ENCODE assay signal across 8 mouse cellular contexts in genomic region chr3:146812901-146813393, GRCm38 (mm10). TPM values are rescaled to one million over a fixed set of nuclear protein-coding genes. Genes with fewer than 3 reads are reported as not detected.
DNase-seq lines count a peak whose midpoint lies in the region; ATAC-seq and TF ChIP-seq lines count a peak whose summit lies in the region.

TSS of gene Prkacb (minus strand) at chr3:146812990.

- peak; percentile 96 for ATAC-seq in embryonic facial prominence, embryonic 14.5 days (ENCODE audit: low read depth)
- ATAC-seq in limb, embryonic 14.5 days (ENCODE audit: low FRiP score, low read depth) = peak; percentile 98
- ATAC-seq in midbrain, postnatal 0 days (ENCODE audit: low FRiP score) = peak; percentile 97

- 0 out of 2 replicates have a peak, but pooled peaks cover under 1% of the 10 kb centered on the region for H3K27me3 ChIP-seq in embryonic facial prominence, embryonic 14.5 days (replicated peaks; ENCODE audit: control insufficient read depth, insufficient read depth, low read length)
- no peaks in the 10 kb centered on the region for H3K27me3 ChIP-seq in limb, embryonic 14.5 days (ENCODE audit: control insufficient read depth, insufficient read depth, low read length)
- no peaks in the 10 kb centered on the region for H3K27me3 ChIP-seq in midbrain, postnatal 0 days (ENCODE audit: insufficient read depth, low read length)

- peak within 1 kb of the TSS; percentile 95 for H3K27ac ChIP-seq in embryonic facial prominence, embryonic 14.5 days (replicated peaks; ENCODE audit: low read depth, low read length)
- peak within 1 kb of the TSS; percentile 95 for H3K27ac ChIP-seq in limb, embryonic 14.5 days (replicated peaks; ENCODE audit: low read depth, low read length)
- H3K27ac ChIP-seq in midbrain, postnatal 0 days (ENCODE audit: low read depth, low read length) = peak within 1 kb of the TSS; percentile 96

- TF ChIP-seq CTCF in midbrain, postnatal 0 days (IDR thresholded peaks at IDR 0.05) = no peak

- 0% methylated on average over 13 of the region's 60 CpGs for WGBS in embryonic facial prominence, embryonic 14.5 days
- whole genome bisulfite sequencing in limb, embryonic 14.5 days = 0% methylated on average over 20 of the region's 60 CpGs
- under 1% methylated on average over 43 of the region's 60 CpGs for WGBS in midbrain, postnatal 0 days

- TF ChIP-seq POLR2A in limb, embryonic 14.5 days (IDR thresholded peaks at IDR 0.05; ENCODE audit: borderline replicate concordance, extremely low read depth, insufficient read depth, insufficient read length) = peak; percentile 68; the same call in 1 of the 2 replicates

- 0 out of 2 replicates have a peak, but pooled peaks cover 9% of the 10 kb centered on the region for H3K4me1 ChIP-seq in embryonic facial prominence, embryonic 14.5 days (ENCODE audit: control insufficient read depth, insufficient read depth, low read length)
- H3K4me1 ChIP-seq in limb, embryonic 14.5 days (ENCODE audit: control insufficient read depth, insufficient read depth, low read length) = peaks cover 5% of the 10 kb centered on the region
- H3K4me1 ChIP-seq in midbrain, postnatal 0 days (ENCODE audit: insufficient read depth, low read length) = no peaks in the 10 kb centered on the region; the same call in 1 of the 2 replicates

- peaks cover 6% of the 10 kb centered on the region; the same call in 1 of the 2 replicates for H3K36me3 ChIP-seq in embryonic facial prominence, embryonic 14.5 days (ENCODE audit: control insufficient read depth, insufficient read depth, low read length)
- no peaks in the 10 kb centered on the region for H3K36me3 ChIP-seq in limb, embryonic 14.5 days (ENCODE audit: control insufficient read depth, insufficient read depth, low read length)
- H3K36me3 ChIP-seq in midbrain, postnatal 0 days (ENCODE audit: insufficient read depth, low read length) = no peaks in the 10 kb centered on the region

- H3K9me3 ChIP-seq in embryonic facial prominence, embryonic 14.5 days (ENCODE audit: control insufficient read depth, low read length) = no peaks in the 10 kb centered on the region
- no peaks in the 10 kb centered on the region for H3K9me3 ChIP-seq in limb, embryonic 14.5 days (ENCODE audit: control insufficient read depth, low read length)
- H3K9me3 ChIP-seq in midbrain, postnatal 0 days (ENCODE audit: low read length) = no peaks in the 10 kb centered on the region

- H3K4me3 ChIP-seq in embryonic facial prominence, embryonic 14.5 days (ENCODE audit: low read depth, low read length) = peak within 1 kb of the TSS; percentile 99
- H3K4me3 ChIP-seq in limb, embryonic 14.5 days (replicated peaks; ENCODE audit: low read length) = peak within 1 kb of the TSS; percentile 99
- H3K4me3 ChIP-seq in midbrain, postnatal 0 days (ENCODE audit: low read depth, low read length) = peak within 1 kb of the TSS; percentile 99

- DNase-seq in 3T3-L1 (ENCODE audit: low read depth, low spot score) = peak; percentile 71
- peak; percentile 82 to 83 for DNase-seq in adrenal gland, postnatal 4 days (ENCODE audit: low spot score in 2 of 2)
- DNase-seq in embryonic facial prominence, embryonic 14.5 days (ENCODE audit: low spot score) = peak; percentile 94
- DNase-seq in heart, adult 8-10 months (ENCODE audit: low spot score) = peak; percentile 92
- DNase-seq in kidney, adult 9 months = peak; percentile 89
- peak; percentile 84 for DNase-seq in limb, embryonic 14.5 days (ENCODE audit: low spot score)
- peak; percentile 90 for DNase-seq in midbrain, postnatal 0 days (ENCODE audit: low spot score)
- DNase-seq in spleen, postnatal 14 days (ENCODE audit: low spot score in 2 of 2) = peak; percentile 64 to 79

- peak within 1 kb of the TSS; percentile 84 for H3K4me2 ChIP-seq in embryonic facial prominence, embryonic 14.5 days (ENCODE audit: low read depth, low read length)
- H3K4me2 ChIP-seq in limb, embryonic 14.5 days (replicated peaks; ENCODE audit: low read depth, low read length, severe bottlenecking) = peak within 1 kb of the TSS; percentile 63
- H3K4me2 ChIP-seq in midbrain, postnatal 0 days (ENCODE audit: low read depth, low read length, poor library complexity, severe bottlenecking) = peak within 1 kb of the TSS; percentile 84

- peak within 1 kb of the TSS; percentile 95 for H3K9ac ChIP-seq in embryonic facial prominence, embryonic 14.5 days (ENCODE audit: low read depth, low read length)
- peak within 1 kb of the TSS; percentile 95 for H3K9ac ChIP-seq in limb, embryonic 14.5 days (ENCODE audit: low read depth, low read length, severe bottlenecking)
- peak within 1 kb of the TSS; percentile 94 for H3K9ac ChIP-seq in midbrain, postnatal 0 days (replicated peaks; ENCODE audit: low read length, poor library complexity, severe bottlenecking)

RNA-seq across cellular contexts. Expression of gene Prkacb, which starts in this region (rescaled TPM):
- 100 to 1,000 TPM; 119 to 131 TPM for total RNA-seq in adrenal gland, postnatal 4 days (2021)
- 69.1 and 72.9 TPM in 2 replicates for polyA plus RNA-seq in embryonic facial prominence, embryonic 14.5 days (2014; fragmentation: Nextera tagmentation; extraction: Ambion mirVana)
- 10 to 100 TPM; 55.5 to 64.9 (median 61.1) TPM for total RNA-seq in heart, adult 8-10 months (2022)
- polyA plus RNA-seq in limb, embryonic 14.5 days (2012; rRNA removed) = 45.4 and 47.9 TPM in 2 replicates
- 66.3 and 75.4 TPM in 2 replicates for polyA plus RNA-seq in limb, embryonic 14.5 days (2014; fragmentation: Nextera tagmentation; extraction: Ambion mirVana)
- 311 and 350 TPM in 2 replicates for total RNA-seq in midbrain, postnatal 0 days (2014; rRNA removed)
- 220 and 221 TPM in 2 replicates for polyA plus RNA-seq in midbrain, postnatal 0 days (2015; fragmentation: Nextera tagmentation; extraction: Ambion mirVana)

Comparison
In these comparisons a context has a peak if more than half of its experiments do, and no peak if none do; other contexts are left out.
1. Peak in every context shown above with its lines: DNase-seq, ATAC-seq, H3K4me3 ChIP-seq and H3K27ac ChIP-seq.